Mouse (Mus musculus) CD4-positive, CD25-positive, alpha-beta regulatory T cell, adult 4 months (primary cell): Measurements from ENCODE around the gene Pitpna. TPM values are rescaled to one million over a fixed set of nuclear protein-coding genes. Genes with fewer than 3 reads are reported as not detected.
"Not testable (repeated sequence)": the region's sequence is repeated elsewhere in the genome, so short reads cannot be mapped to it uniquely, and the experiment has no call there.

Experiments used
- ATAC-seq: one replicate; pipeline ENCODE4 v1.8.0; 2017
- polyA plus RNA-seq, 2 experiments: library from polyadenylated mRNA; unstranded; fragments of 100-300 nt; shearing (Covaris generic); gene quantifications; one replicate each; pipeline ENCODE4 v1.2.1; 2017

The Pitpna gene
- 10 to 100 TPM; 22.1 to 42.5 TPM for polyA plus RNA-seq

DNA sequence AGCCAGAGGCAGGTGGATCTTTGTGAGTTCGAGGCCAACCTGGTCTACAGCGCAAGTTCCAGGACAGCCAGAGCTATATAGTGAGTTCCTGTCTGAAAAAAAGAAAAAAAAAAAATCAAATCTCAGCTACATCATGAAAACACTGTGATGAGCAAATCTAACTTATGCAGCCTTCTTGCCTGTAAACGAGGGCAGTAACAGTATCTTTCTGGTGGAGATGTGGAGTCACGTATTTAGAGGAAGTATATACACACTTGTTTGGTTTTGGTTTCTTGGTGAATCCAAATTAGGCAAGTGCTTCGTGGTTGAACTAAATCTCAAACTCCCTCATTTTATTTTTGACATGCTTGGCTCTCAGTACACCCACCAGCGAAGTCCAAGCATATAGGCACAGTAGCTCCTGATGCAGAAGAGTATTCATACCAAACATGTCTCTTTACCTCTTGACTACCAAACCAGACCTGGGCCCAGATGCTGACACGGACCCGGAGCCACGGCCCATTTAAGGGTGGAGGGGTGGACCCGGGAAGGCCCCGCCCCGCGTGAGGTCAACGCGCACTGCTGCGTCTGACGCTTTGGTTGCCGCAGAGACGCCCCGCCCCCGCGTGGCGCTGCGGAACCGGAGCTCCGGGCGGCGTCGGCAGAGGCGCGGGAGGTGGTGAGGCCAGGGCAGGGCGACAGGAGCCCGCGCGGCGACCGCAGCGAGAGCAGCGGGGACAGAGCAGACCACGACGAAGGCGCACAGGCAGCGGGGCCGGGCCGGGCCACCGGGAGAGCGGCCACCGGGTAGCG, at the start of gene Pitpna:
Gene Pitpna, plus strand, starts transcription at position 605 of the 792 bp plus-strand sequence.
- ATAC-seq, result peak; percentile 95

DNA sequence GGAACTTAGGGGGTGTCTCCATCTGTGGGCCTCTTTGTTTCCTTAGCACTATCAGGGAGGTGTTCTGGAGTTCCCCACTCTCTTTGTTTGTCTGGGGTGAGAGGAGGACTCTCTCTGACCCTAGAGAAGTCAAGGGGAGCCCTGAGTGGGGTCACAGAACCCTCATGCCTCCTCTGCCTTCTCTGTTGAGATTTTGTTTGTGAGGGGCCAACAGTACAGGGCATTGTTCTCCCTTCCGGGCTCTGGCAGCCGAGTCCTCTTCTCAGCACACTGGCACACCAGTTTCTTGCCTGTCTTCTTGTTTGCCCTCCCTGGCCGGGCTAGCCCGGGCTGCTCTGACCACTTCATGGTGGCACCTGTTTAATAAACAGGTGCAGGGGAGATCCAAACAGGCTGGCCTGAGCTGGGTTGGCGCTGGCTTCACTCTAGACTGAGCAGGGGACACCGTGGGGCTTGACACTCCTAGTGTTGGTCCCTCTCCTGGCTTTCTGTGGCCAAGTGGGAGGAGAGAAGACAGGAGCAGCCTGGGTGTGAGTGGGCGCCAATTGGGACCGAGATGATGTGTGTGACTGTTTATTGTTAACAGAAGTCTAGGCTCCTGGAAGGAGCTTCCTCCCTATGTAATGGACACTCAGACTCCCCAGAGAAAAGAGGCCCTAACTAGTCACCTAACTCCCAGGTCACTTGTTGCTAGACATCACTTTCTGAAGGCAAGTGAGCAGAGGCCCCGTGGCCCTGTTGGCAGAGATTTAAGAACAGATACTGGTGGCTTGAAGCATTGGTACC, 49.5 kb upstream of the Pitpna start:
- ATAC-seq, result peak; percentile 11

DNA sequence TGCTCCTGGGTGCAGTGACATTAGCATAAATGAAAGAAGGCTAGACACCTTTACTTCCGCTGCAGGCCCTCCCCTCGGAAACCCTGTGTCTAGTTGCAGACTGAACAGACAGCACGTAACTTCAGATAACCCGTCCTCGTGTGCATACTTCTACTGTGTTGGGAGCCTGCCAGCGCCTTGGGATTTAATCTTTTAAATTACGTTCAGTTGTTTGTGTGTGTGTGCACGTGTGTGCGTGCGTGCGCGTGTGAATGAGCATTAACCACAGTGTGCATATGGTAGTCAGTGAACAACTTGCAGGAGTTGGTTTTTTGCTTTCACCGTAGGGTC, 49.0 kb upstream of the Pitpna start:
- peak; percentile 82 for ATAC-seq

DNA sequence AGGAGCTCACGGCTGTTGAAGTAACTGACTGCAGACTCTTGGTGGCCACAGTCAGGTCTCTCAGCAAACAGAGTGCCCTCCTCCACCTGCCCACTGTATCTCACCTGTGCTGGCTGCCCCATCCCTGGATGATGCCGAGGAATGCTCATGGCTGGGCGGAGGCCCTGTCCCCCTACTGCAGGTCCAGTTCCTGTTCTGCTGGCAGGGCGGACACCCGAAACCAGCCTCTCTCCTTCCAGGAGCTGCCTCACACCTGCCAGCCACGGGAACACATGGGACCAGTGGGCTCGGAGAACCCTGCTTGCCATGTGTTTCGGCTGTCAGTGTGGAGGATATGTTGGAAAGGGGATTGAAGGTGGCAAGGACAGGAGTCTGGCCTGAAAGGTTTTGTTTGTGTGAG, 47.7 kb upstream of the Pitpna start:
- no peak for ATAC-seq

DNA sequence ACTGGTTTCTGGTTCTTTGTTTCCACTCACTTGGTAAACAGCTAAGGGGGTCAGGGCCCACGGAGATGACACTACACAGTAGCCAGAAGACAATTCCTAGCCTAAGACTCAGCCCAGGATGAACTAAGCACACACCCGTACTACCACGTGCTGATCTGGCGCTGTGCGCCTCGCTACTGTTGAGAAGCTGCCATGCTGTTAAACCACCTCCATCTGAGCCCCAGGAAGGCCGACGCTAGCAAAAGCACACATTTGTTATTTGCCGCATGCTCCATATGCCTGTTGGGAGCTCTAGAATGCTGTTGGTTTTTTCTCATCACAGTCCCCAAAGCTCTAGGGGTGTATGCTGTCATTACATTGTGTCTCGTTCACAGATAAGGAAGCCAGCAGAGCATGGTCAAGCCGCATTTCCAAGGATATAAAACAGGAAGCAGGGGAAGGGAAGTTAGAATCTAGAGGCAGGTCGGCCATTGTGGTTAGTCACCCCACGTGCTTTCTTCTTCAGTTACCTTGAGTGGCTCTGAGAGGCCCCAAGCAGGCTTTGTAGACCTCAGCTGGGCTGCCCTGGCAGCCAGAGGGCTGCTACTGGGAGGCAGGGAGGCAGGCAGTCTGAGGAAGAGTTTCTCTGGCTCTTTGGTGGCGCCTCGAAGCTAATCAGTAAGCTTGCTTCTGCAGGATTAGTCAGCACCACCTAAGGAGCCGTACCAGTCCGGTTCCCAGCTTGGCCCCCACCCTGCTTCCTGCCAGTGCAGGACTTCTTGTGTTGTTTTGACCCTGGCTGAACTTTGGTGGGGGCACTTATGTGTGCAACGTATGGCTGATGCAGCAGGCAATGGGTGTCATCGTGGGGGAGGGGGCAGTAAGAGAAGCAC, 47.0 kb upstream of the Pitpna start:
- ATAC-seq, result peak; percentile 32

DNA sequence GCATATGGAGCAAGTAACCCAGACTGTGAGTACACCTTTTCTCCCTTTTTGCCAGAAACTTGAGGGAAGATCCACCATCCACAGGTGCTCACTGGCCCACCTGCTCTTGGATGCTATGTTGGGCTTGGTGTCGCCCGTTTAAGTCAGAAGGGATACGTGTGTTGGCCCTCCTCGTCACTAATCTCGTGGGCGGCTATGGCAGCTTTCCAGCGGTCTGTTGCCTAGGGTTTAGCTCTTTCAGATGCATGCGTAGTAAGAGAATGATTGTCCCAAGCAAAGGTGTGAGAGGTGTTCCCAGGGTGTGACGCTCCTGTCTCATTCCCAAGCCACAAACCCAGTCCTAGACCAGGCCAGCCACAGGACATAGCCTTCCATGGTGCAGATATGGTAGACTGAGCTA, 43.2 kb upstream of the Pitpna start:
- no peak for ATAC-seq

DNA sequence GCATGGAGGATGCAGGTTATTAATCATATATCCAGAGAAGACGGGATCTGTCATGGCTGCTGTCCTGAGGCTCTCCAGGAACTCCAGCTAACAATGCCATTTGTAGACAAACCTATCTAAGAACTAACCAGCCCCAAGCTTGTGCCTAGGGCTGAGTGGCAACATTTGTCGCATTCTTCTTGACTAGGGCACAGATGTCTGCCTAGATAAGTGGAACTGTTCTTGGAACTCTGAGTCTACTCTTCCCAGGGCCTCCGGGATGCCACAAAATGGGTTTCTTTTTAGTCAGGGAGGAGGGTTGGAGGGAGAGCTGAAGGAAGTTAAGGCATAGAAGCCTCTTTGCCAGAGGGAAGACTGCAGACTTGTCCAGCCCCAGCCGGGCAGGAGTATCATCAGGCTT, 41.8 kb upstream of the Pitpna start:
- no peak for ATAC-seq

DNA sequence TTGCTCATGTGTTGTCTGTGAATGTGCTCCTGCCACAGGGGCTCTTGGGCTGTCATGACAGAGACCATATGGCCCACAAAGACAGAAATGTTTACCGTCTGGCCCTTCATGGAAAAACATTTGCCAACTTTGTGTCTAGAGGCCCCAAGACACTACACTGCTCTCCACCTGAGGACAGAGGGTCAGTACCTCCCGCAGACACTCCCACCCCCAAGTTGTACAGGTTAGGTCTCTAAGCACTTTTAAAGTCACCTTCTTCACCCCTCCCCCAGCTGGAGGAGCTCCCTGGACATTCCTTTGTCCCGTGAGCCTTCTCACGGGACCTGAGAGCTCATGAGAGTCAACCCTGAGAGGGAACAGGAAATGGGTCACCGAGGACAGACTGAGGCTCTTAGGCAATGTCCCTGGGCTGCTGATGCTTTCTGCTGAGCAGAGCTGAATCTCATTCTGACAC, 38.2 kb upstream of the Pitpna start:
- no peak for ATAC-seq

DNA sequence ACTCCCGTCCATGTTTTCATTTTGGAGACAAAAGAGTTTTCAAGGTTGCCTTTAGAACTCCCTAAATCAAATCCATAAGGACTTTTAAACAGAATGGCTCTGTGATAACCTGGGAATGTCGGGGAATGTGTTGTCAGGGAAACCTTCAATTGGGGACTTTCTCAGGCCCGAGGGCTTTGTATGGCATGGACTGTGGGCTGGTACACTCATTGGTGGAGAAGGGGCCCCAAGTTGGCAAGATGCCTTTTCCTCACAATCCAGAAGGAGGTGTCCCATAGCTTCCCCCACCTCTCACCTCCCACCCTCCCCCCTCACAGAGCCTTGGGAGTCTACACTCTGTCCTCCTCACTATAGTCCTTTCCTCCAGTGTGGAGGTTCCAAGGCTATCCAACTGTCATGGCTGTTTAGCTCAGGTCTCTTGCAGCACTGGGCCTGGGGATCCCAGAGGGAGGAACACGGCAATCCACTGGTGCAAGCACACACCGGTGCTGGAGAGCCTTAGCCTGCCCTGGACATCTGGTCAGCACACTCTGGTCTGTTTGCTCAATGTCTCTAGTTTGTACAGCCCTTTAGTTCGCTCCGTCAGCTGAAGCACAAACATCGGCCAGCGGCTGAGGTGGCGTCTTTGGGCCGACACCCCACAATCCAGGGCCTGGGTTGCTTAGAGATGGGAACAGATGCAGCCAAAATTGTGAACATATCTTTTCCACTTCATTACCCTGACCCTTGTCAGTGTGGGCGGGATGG, 37.5 kb upstream of the Pitpna start:
- ATAC-seq, result no peak

DNA sequence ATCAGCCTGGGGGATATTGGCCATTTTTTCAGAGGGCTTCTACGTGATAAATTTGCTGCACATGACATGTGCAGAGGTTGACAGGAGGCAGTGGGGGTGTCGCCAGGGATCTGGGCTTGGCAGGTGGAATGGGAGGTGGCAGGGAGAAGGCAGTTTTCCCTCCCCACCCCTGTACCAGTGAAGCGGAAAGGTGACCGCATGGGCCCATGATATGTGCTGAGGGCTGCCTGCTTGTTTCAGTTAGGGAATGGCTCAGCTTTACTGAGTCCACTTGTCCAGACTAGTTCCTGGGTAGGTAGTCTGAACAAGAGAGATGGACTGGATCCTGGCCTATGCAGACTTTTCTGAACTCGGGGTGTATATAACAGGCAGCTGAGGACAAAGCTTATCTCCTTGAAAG, 36.6 kb upstream of the Pitpna start:
- no peak for ATAC-seq

DNA sequence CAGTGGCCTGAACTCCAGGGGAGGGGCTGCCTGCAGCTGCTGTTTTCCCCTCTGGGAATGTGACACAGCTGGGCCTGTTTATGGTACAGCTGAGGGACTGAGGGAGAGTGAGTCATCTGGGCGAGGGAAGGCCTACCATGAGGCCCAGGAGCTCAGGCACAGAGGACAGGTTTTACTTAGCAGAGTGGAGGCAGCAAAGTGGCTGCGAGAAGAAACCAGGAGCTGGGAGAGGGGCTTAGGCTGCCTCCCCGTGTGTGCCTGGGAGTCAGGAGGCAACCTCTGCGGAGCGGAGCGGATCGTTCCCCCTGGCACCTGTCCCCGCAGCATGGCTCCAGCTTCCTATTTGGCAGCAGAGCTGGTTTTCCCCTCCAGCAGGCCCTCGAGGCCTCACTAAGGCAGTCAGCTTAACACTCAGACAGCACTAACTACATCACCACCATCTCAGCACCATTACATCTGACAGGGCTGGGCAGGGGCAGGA, 35.9 kb upstream of the Pitpna start:
- ATAC-seq, result no peak

DNA sequence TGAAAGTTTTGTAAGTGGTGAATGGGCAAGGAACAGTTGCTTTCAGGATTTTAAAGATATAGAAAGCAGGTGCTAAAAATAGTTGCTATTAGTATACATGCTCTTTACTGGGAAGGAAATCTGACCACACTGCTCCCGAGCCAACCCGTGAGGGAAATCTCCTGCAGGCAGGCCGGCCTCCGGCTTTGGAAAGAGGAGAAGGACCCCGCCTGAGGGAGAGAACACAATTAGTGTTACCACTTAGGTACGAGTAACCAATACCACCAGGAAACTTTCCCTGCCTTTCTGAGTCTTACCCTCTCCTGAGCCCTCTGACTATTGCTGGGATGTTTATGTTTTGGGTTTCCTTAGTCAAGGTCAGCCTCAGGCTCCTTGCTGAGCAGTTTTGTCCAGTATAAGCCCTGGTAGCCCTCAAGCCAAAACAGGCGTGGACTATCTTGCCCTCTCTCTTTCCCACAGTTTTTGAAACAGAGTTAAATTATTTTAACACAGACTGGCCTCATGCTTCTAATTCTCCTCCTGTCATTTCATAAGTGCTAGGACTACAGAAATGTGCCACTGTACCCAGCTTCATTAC, 34.9 kb upstream of the Pitpna start:
- ATAC-seq, result no peak

DNA sequence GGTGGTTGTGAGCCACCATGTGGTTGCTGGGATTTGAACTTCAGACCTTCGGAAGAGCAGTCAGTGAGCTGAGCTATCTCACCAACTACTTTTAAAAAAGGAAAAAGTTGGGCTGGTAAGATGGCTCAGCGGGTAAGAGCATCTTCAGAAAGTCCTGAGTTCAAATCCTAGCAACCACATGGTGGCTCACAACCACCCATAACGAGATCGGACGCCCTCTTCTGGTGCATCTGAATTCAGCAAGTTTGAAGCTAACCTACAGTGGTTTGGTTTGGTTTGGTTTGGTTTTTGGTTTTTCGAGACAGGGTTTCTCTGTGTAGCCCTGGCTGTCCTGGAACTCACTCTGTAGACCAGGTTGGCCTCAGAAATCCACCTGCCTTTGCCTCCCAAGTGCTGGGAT, 31.9 kb upstream of the Pitpna start:
- not testable (repeated sequence) for ATAC-seq

DNA sequence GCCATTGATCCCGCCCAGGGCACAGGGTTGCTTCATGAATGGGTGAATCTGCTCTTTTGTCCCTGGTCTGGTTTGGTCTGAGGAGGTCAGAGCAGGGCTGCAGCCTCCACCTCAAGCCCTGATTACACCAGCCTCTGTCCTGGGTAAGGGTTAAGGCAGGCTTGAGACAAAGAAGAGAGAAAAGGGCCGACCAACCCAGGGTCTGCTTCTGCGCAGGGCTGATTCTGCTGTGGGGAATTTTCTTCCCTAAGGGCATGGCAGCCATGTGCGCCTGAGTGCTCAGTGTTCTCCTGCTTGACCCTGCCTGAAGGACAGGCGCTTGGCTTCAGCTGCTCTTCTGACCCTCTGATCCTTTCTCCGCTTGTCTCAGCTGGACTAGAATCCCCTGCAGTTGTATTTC, 30.8 kb upstream of the Pitpna start:
- ATAC-seq, result no peak

DNA sequence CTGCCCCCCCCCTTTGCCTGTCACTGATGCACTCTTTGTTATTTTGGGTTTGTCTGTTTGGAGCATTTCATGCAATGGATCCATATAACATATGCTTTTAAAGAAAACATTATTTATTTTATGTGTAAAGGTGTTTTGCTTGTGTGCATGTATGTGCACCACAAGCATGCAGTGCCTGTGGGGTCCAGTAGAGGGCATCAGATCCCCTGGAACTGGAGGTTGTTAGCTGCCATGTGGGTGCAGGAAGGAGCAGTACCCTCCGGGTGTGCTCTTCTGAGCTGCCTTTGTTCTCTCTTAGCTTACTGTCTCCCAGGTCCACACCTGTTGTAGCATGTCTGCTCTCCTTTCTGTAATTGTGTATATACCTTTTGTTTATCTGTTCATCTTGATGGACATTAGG, 29.8 kb upstream of the Pitpna start:
- ATAC-seq, result no peak

DNA sequence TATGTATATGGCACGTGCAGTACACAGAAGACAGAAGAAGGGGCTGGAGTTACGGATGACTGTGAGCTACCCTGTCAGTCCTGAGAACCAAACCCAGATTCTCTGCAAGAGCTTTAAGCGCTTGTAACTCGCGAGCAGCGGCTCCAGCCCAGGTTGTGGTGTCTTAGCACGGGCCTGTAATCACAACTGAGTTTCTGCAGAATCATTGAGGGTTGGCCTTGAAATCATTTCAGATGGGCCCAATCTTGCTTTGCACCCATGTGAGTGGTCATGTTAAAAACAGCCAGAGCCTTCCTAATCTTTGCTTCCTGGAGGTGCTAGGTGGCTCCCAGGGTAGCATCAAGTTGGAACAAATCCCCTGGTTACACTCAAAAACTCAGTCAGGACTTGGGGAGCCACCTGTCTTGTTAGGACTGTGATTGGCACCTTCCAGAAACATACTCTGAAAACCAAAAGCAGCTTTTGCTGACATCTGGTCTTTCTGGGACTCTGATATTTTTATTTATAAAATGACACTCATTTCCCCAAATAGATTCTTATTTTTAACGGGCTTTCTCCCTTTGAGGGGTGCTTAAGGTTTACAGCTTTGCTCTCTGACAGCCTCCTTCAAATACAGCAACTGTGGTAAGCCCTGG, 27.9 kb upstream of the Pitpna start:
- no peak for ATAC-seq

DNA sequence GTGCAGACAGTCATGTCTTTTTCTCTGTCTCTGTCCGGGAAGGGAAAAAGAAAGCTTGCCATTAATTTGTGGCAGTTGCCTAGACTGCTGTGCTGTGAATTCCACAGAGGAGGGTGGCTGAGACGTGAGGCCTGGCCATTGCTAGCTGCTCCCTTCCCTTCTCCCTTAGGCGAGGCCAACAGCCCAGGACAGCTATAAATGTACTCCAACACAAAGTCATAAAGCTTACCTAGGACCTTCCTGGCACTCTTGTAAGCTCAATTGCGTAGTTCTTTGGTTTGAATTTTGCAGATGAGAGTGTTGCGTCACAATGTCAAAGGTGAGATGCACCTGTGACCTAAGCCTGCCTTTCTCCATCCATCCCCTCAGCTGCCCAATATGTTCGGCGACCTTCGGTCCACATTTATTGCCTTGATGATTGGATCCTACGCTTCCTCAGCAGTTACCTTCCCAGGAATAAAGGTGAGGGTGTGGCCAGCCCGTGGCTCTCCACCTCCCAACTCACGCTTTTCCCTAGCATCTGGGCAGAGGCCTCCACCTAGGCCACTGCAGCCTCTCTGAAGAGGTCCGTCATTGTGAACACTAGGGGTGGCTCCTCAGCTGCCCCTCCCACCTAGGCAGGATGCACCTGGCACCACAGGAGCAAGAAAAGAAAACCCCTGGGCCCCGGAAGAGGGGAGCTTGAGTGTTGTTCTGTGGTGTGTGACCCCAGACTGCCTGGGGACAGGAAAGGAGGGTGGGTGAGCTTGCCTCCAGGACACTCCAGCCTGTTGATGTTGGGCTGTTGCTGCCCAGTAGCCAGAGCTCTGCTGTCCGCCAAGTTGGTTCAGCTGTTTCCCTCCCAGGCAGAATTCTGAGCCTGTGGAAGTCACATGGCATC, 27.1 kb upstream of the Pitpna start:
- ATAC-seq, result peak; percentile 64

DNA sequence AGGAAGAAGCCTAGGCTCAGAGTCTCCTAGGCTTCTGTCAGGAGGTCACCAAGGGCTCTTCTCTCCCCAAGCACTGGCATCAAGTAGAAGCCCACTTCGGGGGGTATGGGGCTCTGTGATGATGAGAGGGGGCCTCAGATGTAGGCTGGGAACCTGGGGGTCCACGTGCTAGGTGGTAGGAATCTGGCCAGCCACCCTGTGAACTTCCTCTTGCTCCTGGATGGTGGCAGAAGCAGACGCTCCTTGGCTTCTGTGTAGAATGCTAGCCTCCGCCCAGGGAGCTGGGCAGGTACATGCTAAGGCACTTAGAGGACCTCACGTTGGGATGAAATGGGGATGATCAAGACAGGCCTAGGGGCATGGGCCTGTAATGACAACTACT, 26.5 kb upstream of the Pitpna start:
- ATAC-seq, result no peak

DNA sequence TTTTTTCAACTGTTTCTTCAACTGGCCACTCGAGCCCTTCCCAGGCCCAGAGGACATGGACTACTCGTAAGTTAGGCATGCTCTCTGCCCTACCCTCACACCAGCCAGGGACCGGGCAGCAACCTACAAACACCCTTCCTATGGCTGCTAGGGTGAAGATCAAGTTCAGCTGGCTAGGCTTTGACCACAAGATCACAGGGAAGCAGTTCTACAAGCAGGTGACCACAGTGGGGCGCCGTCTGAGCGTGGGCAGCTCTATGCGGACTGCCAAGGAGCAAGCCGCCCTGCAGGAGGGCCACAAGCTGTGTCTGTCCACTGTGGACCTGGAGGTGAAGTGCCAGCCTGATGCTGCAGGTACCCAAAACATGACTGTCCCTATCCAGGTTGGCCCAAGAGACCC, 25.1 kb upstream of the Pitpna start:
- no peak for ATAC-seq

DNA sequence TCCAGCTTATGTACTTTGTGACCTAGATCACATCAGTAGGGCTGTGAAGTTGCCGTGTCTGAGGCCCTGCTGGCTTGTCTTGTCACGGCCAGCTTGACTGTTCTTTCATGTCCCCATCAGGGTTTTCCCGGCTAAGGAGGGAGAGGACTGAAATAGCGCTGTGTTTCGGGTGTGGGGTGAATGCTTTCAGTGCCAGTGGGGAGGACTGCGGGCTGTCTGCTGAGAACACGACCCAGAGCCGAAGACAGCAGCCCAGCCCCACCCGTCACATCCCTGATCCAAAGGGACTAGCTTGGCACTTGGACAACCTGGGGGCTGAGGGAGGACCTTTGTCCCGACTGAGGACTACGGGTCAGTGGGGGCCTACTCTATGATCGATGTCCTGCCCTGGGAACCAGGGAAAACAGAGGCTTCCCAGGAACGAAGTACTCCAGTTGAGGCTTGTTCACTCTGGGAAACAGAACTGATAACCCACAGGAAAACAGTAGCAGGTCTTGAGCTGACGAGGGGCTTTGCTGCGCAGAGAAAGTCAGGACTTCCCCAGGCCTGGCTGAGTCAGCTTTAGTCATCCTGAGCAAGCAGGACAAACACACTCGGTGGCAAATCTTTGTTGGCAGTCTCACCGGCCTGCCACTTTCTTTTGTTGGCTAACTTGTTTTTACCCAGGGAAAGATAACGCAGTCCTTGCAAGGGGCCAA, 23.9 kb upstream of the Pitpna start:
- no peak for ATAC-seq
